Mouse (Mus musculus) heart, adult 2 months (tissue): Measurements from ENCODE around the gene Lcp2.

ENCODE experiments used
- CTCF ChIP-seq: fragments of 200-600 bp; IDR thresholded peaks from 2 replicates; pipeline ENCODE4 v1.8.1; 2022; ENCODE audit warnings: antibody characterized with exemption, mild to moderate bottlenecking, moderate library complexity
- EP300 ChIP-seq: fragments of 200-500 bp; IDR thresholded peaks from 2 replicates; pipeline ENCODE4 v1.6.1; 2011; ENCODE audit warnings: low read depth, low read length, control low read depth; ENCODE audit not compliant: insufficient read depth
- POLR2A ChIP-seq: fragments of 200-500 bp; IDR thresholded peaks from 2 replicates; pipeline ENCODE4 v1.6.1; 2011; ENCODE audit warnings: mild to moderate bottlenecking, low read depth, low read length, control low read depth; ENCODE audit not compliant: insufficient read depth

DNA sequence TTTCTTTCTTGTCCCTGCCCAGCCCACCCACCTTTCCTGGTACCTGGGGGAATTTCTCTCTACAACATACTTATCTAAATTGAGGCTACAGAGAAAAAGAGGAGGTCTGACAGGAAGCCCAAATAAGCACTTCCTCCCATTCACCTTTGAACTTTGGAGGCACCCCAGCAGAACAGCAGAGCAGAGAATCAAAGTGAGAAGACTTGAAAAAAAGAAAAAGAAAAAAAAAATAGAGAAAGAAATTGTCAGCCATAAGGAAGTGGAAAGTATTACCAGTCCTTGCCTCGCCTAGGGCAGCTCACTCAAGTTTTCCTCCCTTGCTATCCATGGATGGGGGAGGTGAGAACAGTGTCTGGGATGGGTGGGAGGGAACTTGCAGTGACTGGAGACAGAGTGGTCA lies 3.9 kb upstream of the Lcp2 start:
- no peak for TF ChIP-seq CTCF
- TF ChIP-seq EP300, result no peak
- no peak for TF ChIP-seq POLR2A
